Mouse (Mus musculus) CH12.LX (cell line): ENCODE results near the gene Arhgap25. TPM values are rescaled to one million over a fixed set of nuclear protein-coding genes. Genes with fewer than 3 reads are reported as not detected.

ENCODE experiments used
- DNase-seq: peaks from one replicate; pipeline ENCODE4 v3.0.0-alpha.2; 2013; ENCODE audit errors: extremely low read depth
- H3K27ac ChIP-seq: 2 replicates; pipeline ENCODE4 v1.5.1; 2012; ENCODE audit warnings: low read depth, mild to moderate bottlenecking, control low read depth, moderate library complexity; ENCODE audit not compliant: insufficient read depth
- H3K27me3 ChIP-seq: replicated peaks from 2 replicates; pipeline ENCODE3; 2012; ENCODE audit warnings: inconsistent platforms
- H3K36me3 ChIP-seq, 2 experiments: replicated peaks in 1 of 2; 2 replicates each; pipeline versions ENCODE3 to v1.6.1; 2012; ENCODE audit warnings: inconsistent platforms in 1 of 2, low read length in 1 of 2, mild to moderate bottlenecking in 1 of 2, mixed read lengths in 1 of 2, moderate library complexity in 1 of 2; ENCODE audit not compliant: control insufficient read depth in 1 of 2, insufficient read depth in 1 of 2
- H3K4me1 ChIP-seq, 2 experiments: 2 replicates each; pipeline ENCODE4 v1.6.1; 2012; ENCODE audit warnings: inconsistent platforms in 1 of 2, moderate library complexity in 1 of 2; ENCODE audit not compliant: insufficient read depth in 2 of 2, control insufficient read depth in 1 of 2
- H3K4me2 ChIP-seq: 2 replicates; pipeline ENCODE4 v1.6.1; 2012; ENCODE audit warnings: low read depth, mild to moderate bottlenecking, control low read depth; ENCODE audit not compliant: poor library complexity, insufficient read depth, severe bottlenecking
- H3K4me3 ChIP-seq, 3 experiments: fragments of 150-350 bp in 1 of 3; sonication (generic) in 1 of 3; replicated peaks in 1 of 3; 2 replicates each; pipeline versions ENCODE3 to v1.5.1; 2011 to 2012; ENCODE audit warnings: low read depth in 2 of 3, low read length in 2 of 3, mild to moderate bottlenecking in 2 of 3, moderate library complexity in 2 of 3, control low read depth in 1 of 3, improper control_type of control experiment in 1 of 3, inconsistent platforms in 1 of 3, mixed read lengths in 1 of 3; ENCODE audit not compliant: poor library complexity in 1 of 3
- H3K79me2 ChIP-seq: replicated peaks from 2 replicates; pipeline ENCODE4 v1.6.1; 2012; ENCODE audit warnings: mild to moderate bottlenecking, moderate library complexity; ENCODE audit not compliant: control insufficient read depth, poor library complexity, insufficient read depth, severe bottlenecking; ENCODE audit errors: extremely low read depth
- H3K9ac ChIP-seq: 2 replicates; pipeline ENCODE4 v1.6.1; 2012; ENCODE audit warnings: low read depth, mild to moderate bottlenecking, control low read depth, moderate library complexity; ENCODE audit not compliant: insufficient read depth
- H3K9me3 ChIP-seq: replicated peaks from 2 replicates; pipeline ENCODE3; 2012; ENCODE audit warnings: low read length, inconsistent platforms, mixed read lengths
- BHLHE40 ChIP-seq: IDR thresholded peaks from 2 replicates; pipeline ENCODE4 v1.6.1; 2011; ENCODE audit warnings: mild to moderate bottlenecking, low read depth, low read length, improper control_type of control experiment
- CHD2 ChIP-seq: IDR thresholded peaks from 2 replicates; pipeline ENCODE4 v1.6.1; 2011; ENCODE audit warnings: low read length, improper control_type of control experiment
- E2F4 ChIP-seq: IDR thresholded peaks from 2 replicates; pipeline ENCODE4 v1.6.1; 2011; ENCODE audit warnings: low read depth, low read length, improper control_type of control experiment; ENCODE audit not compliant: insufficient replicate concordance
- EP300 ChIP-seq: IDR thresholded peaks from 2 replicates; pipeline ENCODE4 v1.6.1; 2011; ENCODE audit warnings: low read length, improper control_type of control experiment
- ETS1 ChIP-seq: conservative IDR thresholded peaks from 2 replicates; pipeline ENCODE4 v1.6.1; 2012; ENCODE audit warnings: low read depth, mild to moderate bottlenecking, inconsistent platforms, low read length, improper control_type of control experiment, moderate library complexity
- HCFC1 ChIP-seq: IDR thresholded peaks from 2 replicates; pipeline ENCODE4 v1.6.1; 2012; ENCODE audit warnings: low read depth, mild to moderate bottlenecking, inconsistent platforms, low read length, improper control_type of control experiment
- IRF4 ChIP-seq: IDR thresholded peaks from 2 replicates; pipeline ENCODE4 v1.6.1; 2014; ENCODE audit warnings: low read depth, mild to moderate bottlenecking, inconsistent platforms, low read length, improper control_type of control experiment
- JUN ChIP-seq: IDR thresholded peaks from 2 replicates; pipeline ENCODE4 v1.6.1; 2011; ENCODE audit warnings: low read depth, mild to moderate bottlenecking, low read length, improper control_type of control experiment, moderate library complexity; ENCODE audit not compliant: insufficient read depth
- JUND ChIP-seq: conservative IDR thresholded peaks from 2 replicates; pipeline ENCODE4 v1.6.1; 2011; ENCODE audit warnings: low read depth, low read length, improper control_type of control experiment
- KAT2A ChIP-seq: IDR thresholded peaks from 2 replicates; pipeline ENCODE4 v1.6.1; 2012; ENCODE audit warnings: low read length, improper control_type of control experiment, inconsistent platforms; ENCODE audit not compliant: insufficient replicate concordance
- MAX ChIP-seq: IDR thresholded peaks from 2 replicates; pipeline ENCODE4 v1.6.1; 2011; ENCODE audit warnings: low read length, improper control_type of control experiment
- MEF2A ChIP-seq: IDR thresholded peaks from 2 replicates; pipeline ENCODE4 v1.6.1; 2014; ENCODE audit warnings: low read depth, mild to moderate bottlenecking, inconsistent platforms, low read length, improper control_type of control experiment, borderline replicate concordance
- MXI1 ChIP-seq: IDR thresholded peaks from 2 replicates; pipeline ENCODE4 v1.6.1; 2011; ENCODE audit warnings: mild to moderate bottlenecking, low read depth, low read length, improper control_type of control experiment
- POLR2AphosphoS2 ChIP-seq: IDR thresholded peaks from 2 replicates; pipeline ENCODE4 v1.6.1; 2011; ENCODE audit warnings: low read depth, low read length, improper control_type of control experiment
- RAD21 ChIP-seq: IDR thresholded peaks from 2 replicates; pipeline ENCODE4 v1.6.1; 2011; ENCODE audit warnings: low read depth, mild to moderate bottlenecking, low read length, improper control_type of control experiment, moderate library complexity
- SMC3 ChIP-seq: IDR thresholded peaks from 2 replicates; pipeline ENCODE4 v1.6.1; 2011; ENCODE audit warnings: low read depth, low read length, improper control_type of control experiment
- USF2 ChIP-seq: conservative IDR thresholded peaks from 2 replicates; pipeline ENCODE4 v1.6.1; 2011; ENCODE audit warnings: low read depth, low read length, improper control_type of control experiment
- ZMIZ1 ChIP-seq: IDR thresholded peaks from 2 replicates; pipeline ENCODE4 v1.6.1; 2012; ENCODE audit warnings: low read depth, mild to moderate bottlenecking, inconsistent platforms, low read length, improper control_type of control experiment
- ZNF384 ChIP-seq: IDR thresholded peaks from 2 replicates; pipeline ENCODE4 v1.6.1; 2012; ENCODE audit warnings: low read depth, low read length, improper control_type of control experiment, inconsistent platforms
- dilution Hi-C: fragments of 300-500 bp; cut with MboI; formaldehyde crosslinking; loops from 2 replicates; pipeline ENCODE4 v1.14.3; 2020; ENCODE audit warnings: low sequenced_read_pairs; ENCODE audit not compliant: extremely low pct_unique_long_range_greater_than_20kb, extremely low pct_ligation_motif_present
- in situ Hi-C: fragments of 300-500 bp; cut with MboI; formaldehyde crosslinking; loops from 3 replicates; pipeline ENCODE4 v1.14.3; 2019; ENCODE audit warnings: low sequenced_read_pairs, low pct_ligation_motif_present, low pct_unique_long_range_greater_than_20kb, mixed read lengths
- polyA plus RNA-seq: library from polyadenylated mRNA; unstranded; fragments of >175 nt; gene quantifications from 2 replicates; pipeline ENCODE4 v1.2.1, GENCODE M21; 2012; ENCODE audit warnings: low read depth; ENCODE audit not compliant: insufficient read length
- total RNA-seq, 2 experiments: library from RNA; depleted of rRNA; stranded (reverse); fragments of 300-350 nt in 1 of 2; fragments of >200 nt in 1 of 2; gene quantifications; 2 replicates each; pipeline ENCODE4 v1.2.3; 2012 to 2014

The Arhgap25 gene
- total and polyA plus RNA-seq, 3 experiments: 11.7 to 16.5 (median 12.5) TPM

GRCm38 (mm10) chr6:87445222-87445621 is 87.8 kb downstream of the Arhgap25 start:
- H3K36me3 ChIP-seq: no peaks in the 10 kb centered on the region
- H3K4me2 ChIP-seq: peak overlapping the region; percentile 85
- H3K27me3 ChIP-seq: peaks cover 13% of the 10 kb centered on the region
- TF ChIP-seq JUN: no peak
- TF ChIP-seq RAD21: no peak
- no peak for TF ChIP-seq IRF4
- peak; percentile 69 for TF ChIP-seq BHLHE40
- TF ChIP-seq E2F4: no peak
- TF ChIP-seq EP300: peak; percentile 47; the same call in 1 of the 2 replicates
- peak; percentile 40; the same call in 1 of the 2 replicates for TF ChIP-seq ETS1
- H3K9me3 ChIP-seq: no peaks in the 10 kb centered on the region
- no peak overlapping the region for H3K27ac ChIP-seq
- no peak overlapping the region for H3K9ac ChIP-seq
- in situ Hi-C loops (no loop called here), dilution Hi-C loops (no loop called here)
- no peak overlapping the region for H3K4me3 ChIP-seq
- H3K79me2 ChIP-seq: no peaks in the 10 kb centered on the region
- DNase-seq: no peak
- peaks cover 17 to 49% of the 10 kb centered on the region in 2 experiments for H3K4me1 ChIP-seq

GRCm38 (mm10) chr6:87443253-87443652 is 89.8 kb downstream of the Arhgap25 start:
- in situ Hi-C loops (no loop called here), dilution Hi-C loops (no loop called here)
- no peak overlapping the region for H3K4me2 ChIP-seq
- no peak overlapping the region for H3K27ac ChIP-seq
- H3K4me1 ChIP-seq: peaks cover 14 to 30% of the 10 kb centered on the region in 2 experiments
- DNase-seq: no peak
- TF ChIP-seq ZNF384 (no peak), JUND (no peak), SMC3 (no peak), MEF2A (no peak), ZMIZ1 (no peak), MXI1 (no peak), USF2 (no peak), HCFC1 (no peak), JUN (no peak), KAT2A (no peak), RAD21 (no peak), CHD2 (no peak), POLR2AphosphoS2 (no peak), MAX (no peak)
- H3K79me2 ChIP-seq: no peaks in the 10 kb centered on the region
- H3K27me3 ChIP-seq: peaks cover 3% of the 10 kb centered on the region
- no peak overlapping the region for H3K4me3 ChIP-seq
- no peaks in the 10 kb centered on the region for H3K36me3 ChIP-seq
- no peak overlapping the region for H3K9ac ChIP-seq
- peaks cover 3% of the 10 kb centered on the region for H3K9me3 ChIP-seq
